Mouse (Mus musculus) cortical plate, adult 2 months (tissue): Measurements from ENCODE around the gene Dstyk.

Source experiments
- CTCF ChIP-seq: fragments of 200-500 bp; IDR thresholded peaks from 2 replicates; pipeline ENCODE4 v1.5.1; 2011; ENCODE audit warnings: mild to moderate bottlenecking, control low read depth, low read length; ENCODE audit not compliant: insufficient read depth; ENCODE audit errors: extremely low read depth
- POLR2A ChIP-seq: fragments of 200-500 bp; IDR thresholded peaks from 2 replicates; pipeline ENCODE4 v1.6.1; 2011; ENCODE audit warnings: mild to moderate bottlenecking, low read length, control low read depth; ENCODE audit not compliant: insufficient read depth; ENCODE audit errors: extremely low read depth

DNA sequence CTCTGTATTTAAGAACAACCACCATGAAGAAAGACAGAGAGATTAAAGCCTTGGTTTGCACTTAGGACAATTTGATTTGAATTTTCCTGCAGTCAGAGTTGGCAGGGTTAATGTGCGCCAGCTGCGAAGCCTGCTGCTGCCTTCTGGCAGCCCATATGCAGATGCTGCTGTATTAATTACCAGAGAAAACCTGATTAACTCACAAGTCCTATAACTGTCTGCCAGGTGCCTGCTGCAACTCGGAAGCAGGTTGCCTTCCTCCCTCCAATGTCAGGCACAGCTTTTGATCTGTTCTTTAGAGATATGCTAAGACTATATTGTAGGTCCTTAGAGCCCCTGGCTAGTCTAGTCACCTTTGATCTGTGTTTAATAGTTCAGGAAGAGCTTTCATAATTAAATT is 13.5 kb downstream of the Dstyk start:
- no peak for TF ChIP-seq CTCF
- no peak for TF ChIP-seq POLR2A
